Mouse (Mus musculus) kidney, postnatal 25 days (tissue): ENCODE data around the gene Ncor1.
A peak's percentile ranks its signal among the peaks of the same experiment; 100 is the strongest.
"Not testable (repeated sequence)": the region's sequence is repeated elsewhere in the genome, so short reads cannot be mapped to it uniquely, and the experiment has no call there.

Source experiments
- DNase-seq, 2 experiments: peaks; one replicate each; pipeline ENCODE4 v3.0.0; 2021; ENCODE audit warnings: mixed read lengths in 2 of 2

Gene Ncor1

GRCm38 (mm10) chr11:62351948-62352347 is 106.4 kb downstream of the Ncor1 start:
- no peak for DNase-seq

- no peak for DNase-seq
These were observed 115.3 kb downstream of the Ncor1 start for GRCm38 (mm10) chr11:62343002-62343401.

DNA sequence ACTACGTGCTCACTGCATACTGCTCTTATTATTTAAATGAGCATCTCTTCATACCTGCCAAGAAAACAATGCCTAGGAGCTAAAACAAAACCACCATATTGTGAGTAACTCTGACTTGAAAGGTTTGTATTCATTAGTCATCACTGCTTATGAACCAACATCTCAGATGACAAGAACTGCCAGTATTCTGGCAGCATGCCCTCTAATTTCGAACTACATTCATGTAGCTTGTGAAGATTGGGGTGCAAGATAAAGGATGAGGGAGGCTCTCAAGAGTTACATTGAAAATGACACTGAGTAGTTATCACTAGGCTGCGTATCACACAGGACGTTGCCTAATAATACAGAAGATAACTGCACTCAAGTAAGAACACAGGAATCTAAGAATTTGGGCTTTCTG is 126.1 kb downstream of the Ncor1 start:
- no peak for DNase-seq

- peak; percentile 31 to 47 for DNase-seq
These were observed 127.2 kb downstream of the Ncor1 start for GRCm38 (mm10) chr11:62331141-62331540.

GRCm38 (mm10) chr11:62323659-62324058 is 134.7 kb downstream of the Ncor1 start:
- no peak for DNase-seq

DNA sequence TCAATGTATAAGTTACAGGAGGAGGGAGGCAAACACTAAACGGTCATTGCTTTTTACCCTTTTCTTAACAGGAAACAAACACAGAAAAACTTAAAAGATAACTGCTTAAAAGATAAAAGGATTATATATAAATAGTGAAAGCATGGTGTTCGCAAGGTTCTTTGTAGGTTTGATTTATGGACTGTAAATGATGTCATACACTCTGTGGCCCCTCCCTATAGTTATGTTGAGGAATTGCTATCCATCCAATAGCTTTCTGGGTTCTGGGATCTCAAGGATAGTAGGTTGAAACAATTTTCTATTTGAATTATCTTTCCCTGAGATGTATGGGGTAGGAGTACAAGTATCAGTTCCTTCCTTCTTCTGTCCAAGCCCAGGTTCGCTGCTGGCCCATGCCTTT is 138.2 kb downstream of the Ncor1 start:
- DNase-seq = no peak

DNA sequence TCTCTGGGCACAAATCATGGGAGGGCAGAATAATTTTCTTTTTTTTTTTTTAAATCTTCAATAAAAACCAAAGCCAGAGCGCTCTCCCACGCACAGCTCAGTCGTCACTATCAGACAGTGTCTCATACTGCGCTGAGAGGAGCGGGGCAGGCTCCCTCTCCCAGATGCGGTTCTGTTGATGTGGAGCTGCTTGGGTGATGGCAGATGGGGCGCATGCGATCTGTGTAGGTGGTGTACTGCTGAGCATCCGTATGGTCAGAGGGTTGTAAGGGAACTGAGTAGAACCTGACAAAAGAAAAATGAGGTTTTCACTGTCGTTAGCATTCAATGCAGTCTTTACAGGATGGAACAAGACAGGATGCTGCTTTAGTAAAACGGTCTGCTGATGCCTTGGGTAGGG is 140.6 kb downstream of the Ncor1 start:
- DNase-seq = no peak

DNA sequence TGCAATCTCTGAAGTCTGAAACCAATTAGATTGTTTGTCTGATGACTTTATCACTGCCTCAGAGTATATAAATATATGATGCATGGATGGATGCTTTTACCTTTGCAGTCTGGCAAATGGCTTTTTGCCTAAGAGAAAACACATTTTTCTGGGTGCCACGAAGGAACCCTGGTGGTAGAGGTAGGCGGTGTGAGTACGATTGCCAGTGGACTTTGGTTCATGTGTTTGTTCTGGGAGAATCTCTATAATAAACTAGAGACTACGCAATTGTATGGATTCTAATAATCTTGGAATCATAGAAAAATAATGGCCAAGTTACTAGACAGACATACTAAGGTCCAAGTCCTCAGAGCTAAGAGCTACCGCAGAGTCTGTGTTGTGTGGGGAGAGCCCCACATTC is 143.4 kb downstream of the Ncor1 start:
- no peak for DNase-seq

DNA sequence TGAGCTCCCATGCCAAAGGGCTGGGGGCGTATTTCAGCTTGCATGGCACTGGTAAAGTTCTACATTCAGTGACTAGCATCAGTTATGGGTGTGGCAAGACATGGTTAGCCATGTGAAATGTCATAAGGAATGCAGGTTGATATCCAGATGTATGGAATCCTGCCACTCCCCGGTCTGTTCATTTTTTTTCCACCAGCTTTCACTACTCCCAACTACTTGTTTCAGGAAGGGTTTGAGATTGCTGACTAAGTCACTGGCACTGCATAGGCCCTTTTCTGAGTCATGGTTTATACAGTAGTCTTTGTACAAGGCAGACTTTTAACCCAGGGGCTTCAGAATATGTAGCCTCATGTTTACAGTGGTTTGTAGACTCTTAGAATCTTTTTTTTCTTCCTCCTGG is 149.0 kb downstream of the Ncor1 start:
- DNase-seq = no peak

GRCm38 (mm10) chr11:62305866-62306265 is 152.5 kb downstream of the Ncor1 start:
- DNase-seq = no peak

DNA sequence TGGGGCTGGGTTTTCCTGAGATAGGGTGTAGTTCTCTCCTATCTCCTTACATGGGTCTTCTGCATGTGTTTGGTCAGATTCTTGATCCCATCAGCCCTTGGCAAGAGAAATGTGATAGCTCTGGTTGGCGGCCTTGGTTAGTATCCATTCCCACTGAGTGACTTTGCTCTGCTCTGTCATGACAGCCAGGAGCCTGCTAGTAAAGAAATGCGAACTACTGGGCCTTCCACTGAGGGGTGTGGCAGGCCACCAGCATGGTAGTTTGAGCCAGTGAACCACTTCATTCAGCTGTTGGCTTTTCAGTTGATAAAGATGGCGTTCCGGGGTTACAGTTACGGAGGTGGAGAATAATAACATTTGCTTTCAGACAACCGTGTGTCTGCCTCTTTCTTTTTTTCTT is 159.5 kb downstream of the Ncor1 start:
- no peak for DNase-seq

DNA sequence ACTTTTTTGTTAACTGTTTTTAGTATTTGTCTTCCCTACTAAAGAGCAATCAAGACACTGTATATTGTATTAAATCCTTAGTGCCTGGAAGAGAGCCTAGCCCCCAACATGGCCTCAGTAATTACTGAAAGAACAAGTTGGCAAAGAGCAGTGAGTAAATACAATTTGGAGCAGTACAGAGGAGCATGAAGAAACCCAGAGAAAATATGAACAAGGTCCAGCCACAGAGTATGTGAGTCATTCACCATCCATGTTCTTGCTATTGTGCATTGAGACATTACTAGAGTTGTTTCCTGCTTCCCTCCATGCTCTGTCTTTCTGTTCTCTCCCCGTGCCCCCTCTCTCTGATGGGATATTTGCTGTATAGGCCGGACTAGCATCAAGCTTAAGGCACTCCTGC is 164.2 kb downstream of the Ncor1 start:
- no peak for DNase-seq

GRCm38 (mm10) chr11:62287700-62288099 is 170.6 kb downstream of the Ncor1 start:
- DNase-seq = no peak

DNA sequence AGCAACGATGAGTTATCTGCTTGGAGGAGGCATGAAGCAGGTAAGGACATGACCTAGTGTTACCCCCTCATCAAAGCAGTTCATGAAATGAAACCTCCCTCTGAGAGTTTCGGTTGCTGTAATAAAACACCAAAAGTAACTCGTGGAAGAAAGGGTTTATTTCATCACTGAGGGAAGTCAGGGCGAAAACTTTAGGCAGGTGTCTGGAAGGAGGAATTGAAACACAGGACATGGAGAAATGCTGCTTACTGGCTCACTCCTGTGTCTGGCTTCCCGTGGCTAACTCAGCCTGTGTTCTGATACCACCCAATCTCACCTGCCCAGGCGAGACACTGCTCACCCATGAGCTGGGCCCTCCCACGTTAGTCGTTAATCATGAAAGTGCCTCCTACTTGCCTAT is 173.3 kb downstream of the Ncor1 start:
- no peak for DNase-seq

DNA sequence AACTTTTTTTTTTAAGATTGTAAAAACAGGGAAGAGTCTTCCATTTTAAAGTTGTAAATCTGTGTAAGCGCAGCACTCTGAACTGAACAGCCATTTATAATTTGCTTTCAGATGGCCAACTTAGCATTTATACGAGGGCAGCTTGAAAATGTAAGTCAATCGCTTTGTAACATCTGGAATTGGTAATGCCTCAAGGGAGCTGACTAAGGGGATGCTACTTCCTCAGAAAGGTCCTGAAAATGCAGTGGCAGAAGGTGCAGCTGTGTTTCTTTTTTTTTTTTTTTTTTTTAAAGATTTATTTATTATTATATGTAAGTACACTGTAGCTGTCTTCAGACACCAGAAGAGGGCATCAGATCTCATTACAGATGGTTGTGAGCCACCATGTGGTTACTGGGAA is 174.3 kb downstream of the Ncor1 start:
- not testable (repeated sequence) for DNase-seq

DNA sequence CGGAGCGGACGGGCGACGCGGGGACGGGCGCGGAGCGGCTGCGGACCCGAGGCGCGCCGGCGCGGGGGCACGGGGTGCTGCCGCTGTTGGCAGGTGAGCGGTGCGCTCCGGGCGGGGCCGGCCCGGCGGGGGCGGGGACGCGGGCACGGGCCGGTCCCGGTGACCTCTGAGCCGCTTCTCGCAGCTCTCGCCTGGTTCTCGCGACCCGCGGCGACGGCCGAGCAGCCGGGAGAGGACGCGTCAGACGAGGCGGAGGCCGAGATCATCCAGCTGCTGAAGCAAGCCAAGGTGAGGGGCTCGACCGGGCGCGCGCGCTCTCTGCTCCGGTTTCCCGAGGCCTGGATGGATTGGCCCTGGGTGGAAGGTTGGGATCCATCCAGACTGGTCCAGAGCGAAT is 176.7 kb downstream of the Ncor1 start:
- DNase-seq = peak; percentile 68 to 92

GRCm38 (mm10) chr11:62280675-62281600 is 177.4 kb downstream of the Ncor1 start, which contains the start of the genes Zswim7 and Ttc19:
Gene Zswim7, minus strand, starts transcription at chr11:62281375.
Gene Ttc19, plus strand, starts transcription at chr11:62281473.
- DNase-seq = peak; percentile 93 to 96

- DNase-seq = peak; percentile 74 to 87
These were observed 180.3 kb downstream of the Ncor1 start for GRCm38 (mm10) chr11:62278027-62278426.

- DNase-seq = peak in 1 of 2 experiments; percentile 31
These were observed 181.3 kb downstream of the Ncor1 start for GRCm38 (mm10) chr11:62277086-62277485.

DNA sequence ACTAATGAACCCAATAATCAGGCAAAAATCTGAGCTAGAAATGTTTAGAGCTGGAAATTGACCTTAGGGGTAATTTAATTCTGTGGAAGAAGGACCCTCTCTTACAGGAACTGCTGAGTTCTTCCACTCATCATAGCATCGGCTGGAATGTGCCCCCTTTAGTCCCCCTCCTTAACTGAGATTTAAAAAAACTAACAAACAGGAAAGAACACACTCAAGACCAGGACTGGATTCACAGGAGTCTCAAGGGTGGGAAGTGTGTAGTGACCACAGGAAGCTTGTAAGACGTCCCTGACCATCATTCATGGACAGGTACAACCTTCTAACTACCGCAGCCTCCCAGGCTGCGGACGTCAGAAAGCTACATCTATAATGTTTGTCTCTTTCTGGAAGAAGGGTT is 187.5 kb downstream of the Ncor1 start:
- DNase-seq = peak in 1 of 2 experiments; percentile 6

GRCm38 (mm10) chr11:62269097-62269496 is 189.2 kb downstream of the Ncor1 start:
- no peak for DNase-seq

- peak in 1 of 2 experiments; percentile 17 for DNase-seq
These were observed 190.0 kb downstream of the Ncor1 start for GRCm38 (mm10) chr11:62268381-62268780.

DNA sequence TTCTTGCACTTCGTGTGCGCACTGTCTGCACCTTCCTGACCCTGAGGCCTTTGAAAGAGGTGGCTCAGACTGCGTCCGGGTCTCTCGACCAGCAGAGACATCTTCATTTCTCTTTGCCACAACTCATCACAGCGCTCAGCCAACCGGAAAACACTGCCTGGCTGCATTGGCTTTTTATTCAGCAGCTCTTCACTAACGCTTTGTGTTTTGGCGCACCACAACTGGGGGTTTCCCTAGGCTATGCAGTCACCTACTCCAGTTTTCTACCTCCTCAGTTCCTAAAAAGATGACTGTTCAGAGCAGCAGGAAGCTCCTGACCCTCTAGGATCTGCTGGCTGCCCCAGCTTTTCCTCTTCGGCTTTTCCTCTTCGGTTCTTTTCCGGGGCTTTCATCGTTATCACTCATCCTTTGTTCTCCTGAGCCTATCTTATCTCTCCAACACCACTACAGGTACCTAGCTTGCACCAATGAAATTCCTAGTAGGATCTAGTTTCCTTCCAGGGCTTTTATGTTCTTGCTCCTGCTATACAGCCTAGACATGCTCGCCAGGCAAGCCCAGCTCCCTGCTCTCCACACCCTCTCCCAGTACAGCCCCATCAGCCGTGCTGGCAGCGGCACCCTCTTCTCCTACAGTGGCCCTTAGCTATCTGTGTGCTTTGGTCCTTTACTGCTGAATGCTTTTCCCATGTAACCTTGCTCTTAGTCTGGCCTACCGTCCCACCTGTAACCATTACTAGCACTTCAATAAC is 191.7 kb downstream of the Ncor1 start:
- DNase-seq = peak in 1 of 2 experiments; percentile 26
